Mouse (Mus musculus): ENCODE data around the gene Hook2. TPM values are rescaled to one million over a fixed set of nuclear protein-coding genes. Genes with fewer than 3 reads are reported as not detected.

Gene Hook2
- total RNA-seq, 2 experiments from 2014 or later = 0.42 to 2.6 TPM

Other genes with a start within 250 kb of the Hook2 start
- gene Nfix, start 190.3 kb upstream of the Hook2 start, total RNA-seq (2015; ENCODE audit: low replicate concordance) = 53.7 and 76.0 TPM in 2 replicates
- gene Nfix, start 190.3 kb upstream of the Hook2 start, total RNA-seq (2017; ENCODE audit: low replicate concordance) = 33.6 and 36.8 TPM in 2 replicates
- 2.5 and 3.8 TPM in 2 replicates for gene Dand5, start 167.8 kb upstream of the Hook2 start, total RNA-seq (2015; ENCODE audit: low replicate concordance)
- gene Dand5, start 167.8 kb upstream of the Hook2 start, total RNA-seq (2017; ENCODE audit: low replicate concordance) = 5.4 and 6.7 TPM in 2 replicates
- gene Gadd45gip1, start 159.1 kb upstream of the Hook2 start, total RNA-seq (2015; ENCODE audit: low replicate concordance) = 6.7 and 7.6 TPM in 2 replicates
- gene Gadd45gip1, start 159.1 kb upstream of the Hook2 start, total RNA-seq (2017; ENCODE audit: low replicate concordance) = 11.3 and 16.4 TPM in 2 replicates
- gene Rad23a, start 149.9 kb upstream of the Hook2 start, total RNA-seq (2015; ENCODE audit: low replicate concordance) = 273 and 355 TPM in 2 replicates
- 296 and 306 TPM in 2 replicates for gene Rad23a, start 149.9 kb upstream of the Hook2 start, total RNA-seq (2017; ENCODE audit: low replicate concordance)
- 261 and 337 TPM in 2 replicates for gene Calr, start 143.7 kb upstream of the Hook2 start, total RNA-seq (2015; ENCODE audit: low replicate concordance)
- gene Calr, start 143.7 kb upstream of the Hook2 start, total RNA-seq (2017; ENCODE audit: low replicate concordance) = 660 and 677 TPM in 2 replicates
- 11.2 and 19.7 TPM in 2 replicates for gene Farsa, start 133.6 kb upstream of the Hook2 start, total RNA-seq (2015; ENCODE audit: low replicate concordance)
- 29.4 and 35.6 TPM in 2 replicates for gene Farsa, start 133.6 kb upstream of the Hook2 start, total RNA-seq (2017; ENCODE audit: low replicate concordance)
- 65.2 and 133 TPM in 2 replicates for gene Syce2, start 118.5 kb upstream of the Hook2 start, total RNA-seq (2015; ENCODE audit: low replicate concordance)
- gene Syce2, start 118.5 kb upstream of the Hook2 start, total RNA-seq (2017; ENCODE audit: low replicate concordance) = 9.2 and 29.9 TPM in 2 replicates
- gene Gcdh, start 96.7 kb upstream of the Hook2 start, total RNA-seq (2015; ENCODE audit: low replicate concordance) = 16.9 and 36.9 TPM in 2 replicates
- gene Gcdh, start 96.7 kb upstream of the Hook2 start, total RNA-seq (2017; ENCODE audit: low replicate concordance) = 22.8 and 26.2 TPM in 2 replicates
- 262 and 325 TPM in 2 replicates for gene Klf1, start 88.7 kb upstream of the Hook2 start, total RNA-seq (2015; ENCODE audit: low replicate concordance)
- gene Klf1, start 88.7 kb upstream of the Hook2 start, total RNA-seq (2017; ENCODE audit: low replicate concordance) = 240 and 399 TPM in 2 replicates
- gene Dnase2a, start 82.0 kb upstream of the Hook2 start, total RNA-seq (2015; ENCODE audit: low replicate concordance) = 32.7 and 33.2 TPM in 2 replicates
- gene Dnase2a, start 82.0 kb upstream of the Hook2 start, total RNA-seq (2017; ENCODE audit: low replicate concordance) = 74.6 and 78.4 TPM in 2 replicates
- not detected in 2 replicates for gene Mast1, start 53.2 kb upstream of the Hook2 start, total RNA-seq (2015; ENCODE audit: low replicate concordance)
- gene Mast1, start 53.2 kb upstream of the Hook2 start, total RNA-seq (2017; ENCODE audit: low replicate concordance) = not detected in 2 replicates
- not detected in 2 replicates for gene Rtbdn, start 43.6 kb upstream of the Hook2 start, total RNA-seq (2015; ENCODE audit: low replicate concordance)
- gene Rtbdn, start 43.6 kb upstream of the Hook2 start, total RNA-seq (2017; ENCODE audit: low replicate concordance) = not detected in 2 replicates
- gene Gm49661, start 21.2 kb upstream of the Hook2 start, total RNA-seq (2015; ENCODE audit: low replicate concordance) = not detected in 2 replicates
- gene Gm49661, start 21.2 kb upstream of the Hook2 start, total RNA-seq (2017; ENCODE audit: low replicate concordance) = not detected in 2 replicates
- gene Prdx2, start 21.0 kb upstream of the Hook2 start, total RNA-seq (2015; ENCODE audit: low replicate concordance) = 2,168 and 2,598 TPM in 2 replicates
- 2,812 and 2,913 TPM in 2 replicates for gene Prdx2, start 21.0 kb upstream of the Hook2 start, total RNA-seq (2017; ENCODE audit: low replicate concordance)
- gene Rnaseh2a, start 20.8 kb upstream of the Hook2 start, total RNA-seq (2015; ENCODE audit: low replicate concordance) = 82.6 and 141 TPM in 2 replicates
- 63.3 and 93.8 TPM in 2 replicates for gene Rnaseh2a, start 20.8 kb upstream of the Hook2 start, total RNA-seq (2017; ENCODE audit: low replicate concordance)
- 8.0 and 12.3 TPM in 2 replicates for gene Junb, start 11.9 kb upstream of the Hook2 start, total RNA-seq (2015; ENCODE audit: low replicate concordance)
- gene Junb, start 11.9 kb upstream of the Hook2 start, total RNA-seq (2017; ENCODE audit: low replicate concordance) = 10.4 and 15.1 TPM in 2 replicates
- gene Best2, start 23.9 kb downstream of the Hook2 start, total RNA-seq (2015; ENCODE audit: low replicate concordance) = not detected in 2 replicates
- not detected in 2 replicates for gene Best2, start 23.9 kb downstream of the Hook2 start, total RNA-seq (2017; ENCODE audit: low replicate concordance)
- gene Asna1, start 34.7 kb downstream of the Hook2 start, total RNA-seq (2015; ENCODE audit: low replicate concordance) = 42.8 and 69.2 TPM in 2 replicates
- 19.0 and 29.3 TPM in 2 replicates for gene Asna1, start 34.7 kb downstream of the Hook2 start, total RNA-seq (2017; ENCODE audit: low replicate concordance)
- 143 and 183 TPM in 2 replicates for gene Trir, start 36.2 kb downstream of the Hook2 start, total RNA-seq (2015; ENCODE audit: low replicate concordance)
- 140 and 476 TPM in 2 replicates for gene Trir, start 36.2 kb downstream of the Hook2 start, total RNA-seq (2017; ENCODE audit: low replicate concordance)
- 24.9 and 35.6 TPM in 2 replicates for gene Tnpo2, start 46.3 kb downstream of the Hook2 start, total RNA-seq (2015; ENCODE audit: low replicate concordance)
- 31.8 and 40.2 TPM in 2 replicates for gene Tnpo2, start 46.3 kb downstream of the Hook2 start, total RNA-seq (2017; ENCODE audit: low replicate concordance)
- 4.3 and 10.5 TPM in 2 replicates for gene Fbxw9, start 69.5 kb downstream of the Hook2 start, total RNA-seq (2015; ENCODE audit: low replicate concordance)
- 1.4 and 2.8 TPM in 2 replicates for gene Fbxw9, start 69.5 kb downstream of the Hook2 start, total RNA-seq (2017; ENCODE audit: low replicate concordance)
- not detected in 2 replicates for gene Gm5741, start 77.4 kb downstream of the Hook2 start, total RNA-seq (2015; ENCODE audit: low replicate concordance)
- gene Gm5741, start 77.4 kb downstream of the Hook2 start, total RNA-seq (2017; ENCODE audit: low replicate concordance) = not detected in 2 replicates
- 13.4 and 15.9 TPM in 2 replicates for gene Dhps, start 81.2 kb downstream of the Hook2 start, total RNA-seq (2015; ENCODE audit: low replicate concordance)
- gene Dhps, start 81.2 kb downstream of the Hook2 start, total RNA-seq (2017; ENCODE audit: low replicate concordance) = 3.5 and 4.7 TPM in 2 replicates
- gene Wdr83os, start 90.1 kb downstream of the Hook2 start, total RNA-seq (2015; ENCODE audit: low replicate concordance) = 37.7 and 66.3 TPM in 2 replicates
- gene Wdr83os, start 90.1 kb downstream of the Hook2 start, total RNA-seq (2017; ENCODE audit: low replicate concordance) = 7.3 and 23.1 TPM in 2 replicates
- 30.6 and 35.6 TPM in 2 replicates for gene Wdr83, start 90.7 kb downstream of the Hook2 start, total RNA-seq (2015; ENCODE audit: low replicate concordance)
- 15.8 and 17.6 TPM in 2 replicates for gene Wdr83, start 90.7 kb downstream of the Hook2 start, total RNA-seq (2017; ENCODE audit: low replicate concordance)
- gene Man2b1, start 92.7 kb downstream of the Hook2 start, total RNA-seq (2015; ENCODE audit: low replicate concordance) = 19.8 and 34.4 TPM in 2 replicates
- gene Man2b1, start 92.7 kb downstream of the Hook2 start, total RNA-seq (2017; ENCODE audit: low replicate concordance) = 7.0 and 13.2 TPM in 2 replicates
- not detected in 2 replicates for gene Zfp791, start 132.5 kb downstream of the Hook2 start, total RNA-seq (2015; ENCODE audit: low replicate concordance)
- not detected in 2 replicates for gene Zfp791, start 132.5 kb downstream of the Hook2 start, total RNA-seq (2017; ENCODE audit: low replicate concordance)
- not detected in 2 replicates for gene Cks1brt, start 161.3 kb downstream of the Hook2 start, total RNA-seq (2015; ENCODE audit: low replicate concordance)
- gene Cks1brt, start 161.3 kb downstream of the Hook2 start, total RNA-seq (2017; ENCODE audit: low replicate concordance) = not detected in 2 replicates
- gene Olfr371, start 235.4 kb downstream of the Hook2 start, total RNA-seq (2015; ENCODE audit: low replicate concordance) = not detected in 2 replicates
- not detected in 2 replicates for gene Olfr371, start 235.4 kb downstream of the Hook2 start, total RNA-seq (2017; ENCODE audit: low replicate concordance)

Measured in erythroid progenitor cell, adult 5-6 weeks (primary cell).